Mouse (Mus musculus) spleen, adult 2 months (tissue): ENCODE data around the gene Gm11060.

Source experiments
- CTCF ChIP-seq: fragments of 200-500 bp; IDR thresholded peaks from 2 replicates; pipeline ENCODE4 v1.5.1; 2011; ENCODE audit warnings: mild to moderate bottlenecking, inconsistent platforms; ENCODE audit not compliant: insufficient read depth, insufficient read length, insufficient replicate concordance; ENCODE audit errors: extremely low read depth
- POLR2A ChIP-seq: fragments of 200-500 bp; IDR thresholded peaks from 2 replicates; pipeline ENCODE4 v1.6.1; 2011; ENCODE audit warnings: low read depth, low read length, inconsistent platforms

DNA sequence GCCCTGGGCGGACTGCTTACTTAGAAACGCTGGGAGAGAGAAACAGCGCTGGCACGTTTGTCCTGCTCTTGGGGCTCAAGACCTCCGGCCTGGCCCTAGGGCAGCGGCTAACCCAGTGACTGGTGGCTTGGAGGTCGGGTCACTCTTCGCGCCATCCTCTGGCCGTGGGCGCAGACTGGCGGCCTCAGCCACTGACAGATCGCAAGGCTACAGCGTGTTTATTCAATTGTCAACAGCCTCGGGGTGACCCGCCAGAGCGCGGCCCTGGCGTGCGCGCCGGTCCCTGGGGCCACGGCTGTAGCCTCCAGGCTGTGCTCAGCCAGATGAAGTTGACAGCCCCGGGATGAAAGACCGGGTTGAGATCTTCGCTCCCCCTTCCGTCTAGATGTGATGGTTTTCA lies 31.1 kb downstream of the Gm11060 start:
- TF ChIP-seq CTCF (no peak), POLR2A (no peak)
